Mouse (Mus musculus) erythroblast, embryonic 14.5 days (primary cell): Measurements from ENCODE around the gene 1700092M07Rik. TPM values are rescaled to one million over a fixed set of nuclear protein-coding genes. Genes with fewer than 3 reads are reported as not detected.

ENCODE experiments used
- H3K27me3 ChIP-seq: 2 replicates; pipeline ENCODE4 v1.6.1; 2012; ENCODE audit warnings: inconsistent platforms; ENCODE audit not compliant: control insufficient read depth
- H3K36me3 ChIP-seq: 2 replicates; pipeline ENCODE4 v1.6.1; 2012; ENCODE audit warnings: mild to moderate bottlenecking, inconsistent platforms; ENCODE audit not compliant: control insufficient read depth
- H3K4me1 ChIP-seq: 2 replicates; pipeline ENCODE4 v1.6.1; 2012; ENCODE audit warnings: inconsistent platforms; ENCODE audit not compliant: control insufficient read depth
- H3K4me3 ChIP-seq: replicated peaks from 2 replicates; pipeline ENCODE3; 2012; ENCODE audit warnings: moderate library complexity, mild to moderate bottlenecking, inconsistent platforms
- H3K9me3 ChIP-seq: 2 replicates; pipeline ENCODE4 v1.6.1; 2012; ENCODE audit warnings: low read length, inconsistent platforms, mixed read lengths; ENCODE audit not compliant: control insufficient read depth
- GATA1 ChIP-seq: IDR thresholded peaks from 2 replicates; pipeline ENCODE4 v1.6.1; 2012; ENCODE audit warnings: low read length, inconsistent platforms, mixed read lengths
- TAL1 ChIP-seq: IDR thresholded peaks from 3 replicates; pipeline ENCODE4 v1.6.1; 2012; ENCODE audit warnings: low read length, inconsistent platforms, mixed read lengths
- polyA plus RNA-seq: library from polyadenylated mRNA; stranded (reverse); fragments of >175 nt; gene quantifications from 2 replicates; pipeline ENCODE4 v1.2.3, GENCODE M21; 2012

The 1700092M07Rik gene
- polyA plus RNA-seq, 1 experiment, result not detected

DNA sequence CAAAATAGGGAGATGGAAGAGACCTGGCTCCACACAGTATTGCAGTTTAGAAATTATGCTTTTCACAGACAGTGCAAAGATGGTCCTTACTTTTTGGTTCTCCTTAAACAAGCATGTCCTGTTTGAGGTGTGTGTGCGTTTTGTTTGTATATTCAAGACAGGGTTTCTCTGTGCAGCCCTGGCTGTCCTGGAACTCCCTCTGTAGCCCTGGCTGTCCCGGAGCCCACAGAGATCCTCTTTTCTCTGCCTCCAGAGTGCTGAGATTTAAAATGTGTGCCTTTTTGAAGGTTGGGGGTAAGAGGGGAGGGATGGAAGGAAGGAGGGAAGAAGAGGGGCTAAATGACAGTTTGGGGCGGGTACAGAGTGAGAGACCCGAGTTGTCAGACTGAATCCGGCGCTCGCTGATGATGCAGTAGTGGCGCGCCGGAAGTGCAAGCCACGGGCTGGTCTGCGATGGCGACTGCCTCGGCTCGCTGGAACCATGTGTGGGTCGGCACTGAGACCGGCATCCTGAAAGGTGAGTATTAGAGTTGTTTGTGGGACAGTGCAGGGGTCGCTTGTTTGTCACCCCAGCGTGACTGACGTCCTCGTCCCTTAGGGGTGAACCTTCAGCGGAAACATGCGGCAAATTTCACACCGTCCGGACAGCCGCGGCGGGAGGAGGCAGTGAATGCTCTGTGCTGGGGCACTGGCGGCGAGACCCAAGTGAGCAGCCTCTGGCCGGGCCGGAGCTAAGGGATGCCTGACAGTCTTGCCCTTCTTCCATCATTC lies 4.9 kb upstream of the 1700092M07Rik start, which contains the start of gene Wdr74:
TSS of gene Wdr74 (plus strand) at position 439 of the 771 bp plus-strand sequence.
- H3K27me3 ChIP-seq, result peaks cover 16% of the 10 kb centered on the region
- H3K4me1 ChIP-seq, result peaks cover 39% of the 10 kb centered on the region
- H3K36me3 ChIP-seq, result peaks cover 37% of the 10 kb centered on the region
- peak within 1 kb of the TSS; percentile 85 for H3K4me3 ChIP-seq
- TF ChIP-seq TAL1 (no peak), GATA1 (no peak)
- peaks cover 6% of the 10 kb centered on the region for H3K9me3 ChIP-seq

DNA sequence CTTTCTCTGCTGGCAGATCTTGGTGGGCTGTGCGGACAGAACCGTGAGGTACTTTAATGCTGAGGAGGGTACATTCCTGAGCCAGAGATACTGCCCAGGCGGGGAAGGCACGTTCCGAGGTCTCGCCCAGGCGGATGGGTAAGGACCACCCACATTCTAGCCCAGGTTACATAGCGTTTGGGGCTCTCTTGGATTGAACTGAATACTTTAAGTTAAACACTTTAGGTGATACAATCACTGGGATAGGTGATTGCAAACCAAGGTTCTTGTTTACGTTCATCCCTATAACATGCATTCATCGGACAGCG lies 4.4 kb upstream of the 1700092M07Rik start:
- peak overlapping the region; percentile 85 for H3K4me3 ChIP-seq
- peaks cover 16% of the 10 kb centered on the region for H3K27me3 ChIP-seq
- peaks cover 6% of the 10 kb centered on the region for H3K9me3 ChIP-seq
- H3K36me3 ChIP-seq, result peaks cover 42% of the 10 kb centered on the region
- peaks cover 45% of the 10 kb centered on the region for H3K4me1 ChIP-seq
- TF ChIP-seq GATA1 (no peak), TAL1 (no peak)

GRCm38 (mm10) chr19:8738911-8739310 lies 1.6 kb upstream of the 1700092M07Rik start:
- Histone ChIP-seq H3K36me3 (peaks cover 56% of the 10 kb centered on the region), H3K9me3 (no peaks in the 10 kb centered on the region), H3K4me3 (no peak overlapping the region), H3K4me1 (peaks cover 61% of the 10 kb centered on the region), H3K27me3 (peaks cover 3% of the 10 kb centered on the region)
- TF ChIP-seq TAL1 (no peak), GATA1 (no peak)

- TF ChIP-seq TAL1 (no peak), GATA1 (no peak)
- Histone ChIP-seq H3K9me3 (no peaks in the 10 kb centered on the region), H3K4me3 (no peak overlapping the region), H3K4me1 (peaks cover 57% of the 10 kb centered on the region), H3K27me3 (no peaks in the 10 kb centered on the region), H3K36me3 (peaks cover 63% of the 10 kb centered on the region)
Observed at GRCm38 (mm10) chr19:8739646-8740045, 872 bp upstream of the 1700092M07Rik start.

GRCm38 (mm10) chr19:8741243-8741869 lies 838 bp downstream of the 1700092M07Rik start, which contains the start of gene Stx5a:
Stx5a (plus strand) TSS chr19:8741413.
- Histone ChIP-seq H3K4me3 (peak within 1 kb of the TSS; percentile 82), H3K27me3 (no peaks in the 10 kb centered on the region), H3K4me1 (peaks cover 44% of the 10 kb centered on the region), H3K36me3 (peaks cover 80% of the 10 kb centered on the region), H3K9me3 (no peaks in the 10 kb centered on the region)
- TF ChIP-seq TAL1, result no peak
- TF ChIP-seq GATA1, result no peak

DNA sequence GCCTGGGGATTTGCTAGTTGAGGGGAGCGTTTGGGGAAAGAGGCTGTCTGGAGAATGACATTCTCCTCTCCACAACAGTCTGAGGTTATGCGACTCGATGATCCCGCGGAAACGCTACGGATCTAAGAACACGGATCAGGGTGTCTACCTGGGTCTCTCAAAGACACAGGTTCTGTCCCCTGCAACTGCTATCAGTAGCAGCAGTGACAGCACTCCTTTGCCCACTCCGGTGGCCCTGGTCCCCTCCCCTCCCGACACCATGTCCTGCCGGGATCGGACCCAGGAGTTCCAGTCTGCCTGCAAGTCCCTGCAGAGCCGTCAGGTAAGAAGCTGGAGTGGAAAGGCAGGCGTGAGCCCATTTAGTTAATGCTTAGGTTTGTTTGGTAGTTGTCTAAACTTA lies 1.7 kb downstream of the 1700092M07Rik start:
- TF ChIP-seq GATA1, result no peak; the same call in 1 of the 2 replicates
- TF ChIP-seq TAL1, result no peak
- Histone ChIP-seq H3K36me3 (peaks cover 85% of the 10 kb centered on the region), H3K4me1 (peaks cover 37% of the 10 kb centered on the region), H3K9me3 (no peaks in the 10 kb centered on the region), H3K4me3 (peak overlapping the region; percentile 82), H3K27me3 (no peaks in the 10 kb centered on the region)

DNA sequence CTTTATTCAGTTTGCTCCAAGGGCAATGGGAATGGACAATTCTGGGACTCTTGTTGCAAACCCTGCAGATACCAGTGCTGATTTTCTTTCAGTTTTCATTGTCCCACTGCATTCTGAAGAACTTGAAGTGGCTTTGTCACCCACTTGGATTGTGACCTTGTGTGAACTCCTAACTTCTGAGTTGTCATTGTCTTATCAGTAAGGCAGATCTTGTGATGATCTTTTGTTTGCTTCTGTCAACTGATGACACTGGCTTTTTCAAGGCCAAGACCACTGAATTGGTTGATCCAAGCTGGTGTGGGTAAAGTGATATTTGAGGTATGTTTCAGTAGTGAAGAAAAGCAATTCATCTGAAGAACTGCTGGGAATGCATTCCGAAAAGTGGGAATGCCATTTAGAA lies 4.9 kb downstream of the 1700092M07Rik start:
- no peak for TF ChIP-seq TAL1
- TF ChIP-seq GATA1, result peak; percentile 85
- Histone ChIP-seq H3K9me3 (no peaks in the 10 kb centered on the region), H3K36me3 (peaks cover 85% of the 10 kb centered on the region), H3K4me3 (no peak overlapping the region), H3K27me3 (no peaks in the 10 kb centered on the region), H3K4me1 (peaks cover 24% of the 10 kb centered on the region)

GRCm38 (mm10) chr19:8747368-8747767 lies 6.8 kb downstream of the 1700092M07Rik start:
- Histone ChIP-seq H3K27me3 (no peaks in the 10 kb centered on the region), H3K36me3 (peaks cover 98% of the 10 kb centered on the region), H3K4me3 (no peak overlapping the region), H3K4me1 (peaks cover 11% of the 10 kb centered on the region), H3K9me3 (no peaks in the 10 kb centered on the region)
- TF ChIP-seq TAL1 (no peak), GATA1 (no peak)

- TF ChIP-seq TAL1 (no peak), GATA1 (no peak)
- peak overlapping the region; percentile 73 for H3K4me3 ChIP-seq
- H3K27me3 ChIP-seq, result no peaks in the 10 kb centered on the region
- H3K9me3 ChIP-seq, result no peaks in the 10 kb centered on the region
- H3K36me3 ChIP-seq, result peaks cover 63% of the 10 kb centered on the region
- peaks cover 37% of the 10 kb centered on the region for H3K4me1 ChIP-seq
Observed at GRCm38 (mm10) chr19:8755652-8756051, 15.1 kb downstream of the 1700092M07Rik start.
